Mouse (Mus musculus): ENCODE data around the gene Hoxa7.

Hoxa7 gene

DNA sequence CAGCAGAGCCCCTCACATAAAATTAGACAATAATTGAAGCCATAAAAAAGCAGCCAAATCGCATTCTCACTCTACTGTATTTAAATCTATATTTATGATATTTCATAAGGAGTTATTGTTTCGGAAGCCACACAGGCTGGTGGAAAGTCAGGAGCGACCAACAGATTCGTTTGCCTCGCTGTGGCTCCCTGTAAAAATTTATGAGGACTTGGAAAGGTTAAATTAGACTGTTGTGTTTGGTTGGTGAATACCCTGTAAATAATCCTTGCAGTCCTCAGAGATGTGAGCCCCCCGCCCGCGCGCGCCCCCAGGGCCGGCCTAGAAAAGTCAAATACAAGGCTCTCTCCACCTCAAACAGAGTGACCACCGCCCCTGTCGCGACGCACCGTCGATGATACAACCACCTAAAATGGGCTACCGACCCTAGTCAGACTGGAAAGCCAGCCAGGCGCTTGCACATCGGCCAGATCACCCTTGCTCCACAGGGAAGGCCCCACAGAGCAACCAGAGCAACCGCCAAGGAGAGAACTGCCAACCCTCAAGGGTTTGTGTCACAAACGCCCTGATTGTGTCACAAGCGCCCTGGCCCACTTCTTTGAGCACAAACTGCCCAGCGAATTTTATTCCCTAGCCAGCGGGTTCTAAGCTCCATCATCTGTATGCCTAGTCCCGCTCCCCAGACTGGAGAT is 5.1 kb upstream of the Hoxa7 start:
- no peak for DNase-seq (ENCODE audit: extremely low spot score, low read depth, low spot score)

DNA sequence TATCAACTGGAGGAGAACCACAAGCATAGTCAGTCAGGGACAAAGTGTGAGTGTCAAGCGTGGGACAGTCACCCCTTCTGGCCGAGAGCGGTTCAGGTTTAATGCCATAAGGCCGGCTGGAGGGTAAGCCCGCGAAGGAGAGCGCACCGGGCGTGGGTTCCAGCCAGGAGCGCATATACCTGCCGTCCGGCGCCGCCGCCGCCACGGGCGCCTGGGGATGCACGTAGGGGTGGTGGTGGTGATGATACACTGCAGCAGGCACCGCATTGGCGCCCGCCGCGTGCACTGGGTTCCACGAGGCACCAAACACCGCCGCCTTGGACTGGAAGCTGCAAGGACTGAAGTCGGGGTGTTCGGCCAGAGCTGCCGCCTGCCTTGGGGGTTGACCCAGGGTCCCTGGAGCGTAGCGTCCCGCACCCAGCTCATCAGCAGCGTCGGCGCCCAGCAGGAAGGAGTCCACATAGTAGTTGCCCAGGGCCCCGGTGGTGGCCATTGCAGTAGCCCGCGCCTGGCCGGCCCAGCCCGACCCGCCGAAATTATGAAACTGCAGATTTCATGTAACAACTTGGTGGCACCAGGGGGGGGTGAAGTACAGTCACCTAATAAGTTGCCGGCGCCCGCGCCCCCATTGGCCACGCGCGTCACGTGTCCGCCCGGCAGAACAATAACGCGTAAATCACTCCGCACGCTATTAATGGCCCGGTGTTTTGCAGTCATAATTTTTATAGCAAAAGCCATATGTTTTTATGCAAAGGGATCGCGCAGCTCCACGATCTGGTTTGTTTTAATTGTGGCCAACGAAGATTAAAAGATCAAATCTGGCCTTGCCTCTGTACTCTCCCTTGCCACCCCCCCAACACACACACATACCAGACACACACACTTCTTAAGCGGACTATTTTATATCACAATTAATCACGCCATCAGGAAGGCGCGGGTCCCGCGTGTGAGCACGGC is 4.2 kb upstream of the Hoxa7 start:
- no peak for DNase-seq (ENCODE audit: extremely low spot score, low read depth, low spot score)

DNA sequence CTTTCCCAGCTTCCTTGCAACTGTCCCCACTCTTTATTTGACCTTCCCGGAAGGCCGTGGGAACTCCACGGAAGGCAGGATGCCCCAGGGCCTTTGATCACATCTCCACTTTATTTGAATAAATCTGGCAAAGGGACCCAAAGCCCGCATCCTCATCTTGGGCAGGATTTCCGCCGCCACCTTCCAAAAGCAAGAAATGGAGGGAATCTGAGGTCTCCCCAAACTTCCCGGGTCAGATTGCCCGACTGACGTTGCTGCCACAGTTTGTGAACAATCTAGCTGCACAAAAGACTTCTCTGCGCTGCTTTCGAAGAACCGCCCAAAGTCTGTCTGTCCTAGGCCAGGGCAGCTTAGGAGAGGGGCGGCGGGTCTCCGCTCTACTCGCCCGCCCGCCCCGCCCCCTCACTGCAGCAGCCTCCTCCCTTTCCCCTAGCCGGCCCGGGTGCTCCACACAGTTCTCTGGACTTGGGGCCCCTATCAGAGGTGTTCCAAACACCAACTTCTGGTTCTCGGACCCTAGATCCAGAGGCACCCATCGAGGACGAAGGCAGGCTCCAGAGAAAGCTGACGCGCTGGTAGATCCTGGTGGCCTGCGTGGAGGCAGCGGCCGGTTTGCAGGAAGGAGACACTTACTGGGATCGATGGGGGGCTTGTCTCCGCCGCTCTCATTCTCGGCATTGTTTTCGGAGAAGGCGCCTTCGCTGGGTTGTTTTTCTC is 3.4 kb upstream of the Hoxa7 start:
- DNase-seq (ENCODE audit: extremely low spot score, low read depth, low spot score) = no peak

DNA sequence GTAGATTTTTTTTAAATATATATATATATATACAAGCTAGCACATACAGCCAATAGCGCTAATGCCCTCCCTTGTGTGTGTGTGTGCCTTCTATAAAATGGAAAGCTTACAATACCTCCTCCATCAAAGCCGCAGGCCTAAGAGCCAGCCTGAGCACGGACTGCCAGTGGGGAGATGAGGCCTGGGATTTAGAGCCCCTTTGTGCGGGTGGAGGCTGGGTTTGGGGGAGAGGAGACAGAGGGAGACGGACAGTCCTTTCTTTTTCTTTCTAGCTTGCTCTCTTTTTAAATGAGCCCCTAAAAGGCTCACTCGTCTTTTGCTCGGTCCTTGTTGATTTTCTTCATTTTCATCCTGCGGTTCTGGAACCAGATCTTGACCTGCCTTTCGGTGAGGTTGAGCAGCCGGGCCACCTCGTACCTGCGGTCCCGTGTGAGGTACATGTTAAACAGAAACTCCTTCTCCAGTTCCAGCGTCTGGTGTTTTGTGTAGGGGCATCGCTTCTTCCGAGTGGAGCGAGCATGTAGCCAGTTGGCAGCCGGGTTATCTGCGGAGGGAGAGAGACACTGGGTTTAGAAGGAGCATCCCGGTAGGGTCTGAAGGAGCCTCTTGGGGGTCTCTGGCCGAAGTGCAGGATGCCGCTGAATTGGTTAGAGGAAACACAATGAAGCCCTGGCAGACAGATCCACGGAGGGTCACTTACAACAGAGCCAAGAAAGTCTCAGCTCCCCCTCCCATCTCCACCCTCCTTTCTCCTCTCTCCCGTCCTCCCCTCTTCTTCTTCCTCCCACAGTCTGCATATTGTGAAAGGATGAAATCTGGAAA is 2.5 kb upstream of the Hoxa7 start:
- no peak for DNase-seq (ENCODE audit: extremely low spot score, low read depth, low spot score)

DNA sequence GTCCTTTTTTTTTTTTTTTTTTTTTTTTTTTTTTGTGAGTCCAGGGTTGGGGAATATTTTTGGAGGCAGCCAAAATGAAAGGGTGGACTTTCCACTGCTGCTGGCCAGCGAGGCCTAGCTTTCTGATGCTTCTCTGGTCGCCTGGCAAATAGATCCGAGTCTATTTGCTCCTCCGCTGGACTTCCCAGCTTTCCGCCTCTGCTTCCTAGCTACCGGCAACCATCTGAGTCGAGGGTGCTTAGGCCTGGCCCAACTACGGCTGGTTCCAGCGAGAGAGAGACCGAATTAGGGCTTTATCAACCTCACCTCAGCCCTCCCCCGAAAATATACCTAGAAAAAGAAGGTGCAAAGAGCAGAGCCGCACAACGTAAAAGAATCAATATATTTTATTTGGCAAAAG is 1.1 kb upstream of the Hoxa7 start:
- no peak for DNase-seq (ENCODE audit: extremely low spot score, low read depth, low spot score)

DNA sequence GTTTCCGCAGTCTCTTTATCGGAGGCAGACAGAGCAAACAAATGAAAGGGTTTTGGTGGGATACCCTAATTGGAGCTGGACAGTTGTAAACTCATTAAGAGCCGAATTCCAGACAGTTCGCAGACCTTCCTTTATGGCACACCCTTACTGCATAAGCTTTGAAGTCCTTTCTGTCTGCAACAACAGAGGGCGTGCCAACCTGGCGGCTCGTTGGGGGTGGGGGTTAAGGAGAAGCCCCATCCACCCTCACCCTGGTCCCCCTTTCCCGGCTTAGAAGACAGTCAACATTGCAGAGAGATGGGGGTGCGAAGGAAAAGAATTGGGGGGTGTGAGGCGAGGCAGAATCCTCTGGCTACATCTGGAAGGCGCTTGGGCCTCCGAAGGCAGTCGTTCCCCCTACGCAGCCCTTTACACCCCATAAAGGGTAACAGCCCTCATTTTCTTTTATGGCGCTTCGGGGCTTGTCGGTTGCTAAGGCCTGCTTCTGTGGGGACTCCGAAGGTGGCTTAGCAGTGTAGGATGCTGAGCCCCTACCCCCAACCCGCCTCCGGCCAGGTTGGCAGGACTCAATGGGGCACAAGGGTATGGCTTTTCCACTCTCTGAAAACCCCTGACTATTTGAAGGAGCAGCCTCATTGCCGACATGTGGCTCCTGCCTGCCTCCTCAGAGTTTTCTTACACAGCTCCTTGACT is 485 bp upstream of the Hoxa7 start:
- DNase-seq (ENCODE audit: extremely low spot score, low read depth, low spot score) = no peak

DNA sequence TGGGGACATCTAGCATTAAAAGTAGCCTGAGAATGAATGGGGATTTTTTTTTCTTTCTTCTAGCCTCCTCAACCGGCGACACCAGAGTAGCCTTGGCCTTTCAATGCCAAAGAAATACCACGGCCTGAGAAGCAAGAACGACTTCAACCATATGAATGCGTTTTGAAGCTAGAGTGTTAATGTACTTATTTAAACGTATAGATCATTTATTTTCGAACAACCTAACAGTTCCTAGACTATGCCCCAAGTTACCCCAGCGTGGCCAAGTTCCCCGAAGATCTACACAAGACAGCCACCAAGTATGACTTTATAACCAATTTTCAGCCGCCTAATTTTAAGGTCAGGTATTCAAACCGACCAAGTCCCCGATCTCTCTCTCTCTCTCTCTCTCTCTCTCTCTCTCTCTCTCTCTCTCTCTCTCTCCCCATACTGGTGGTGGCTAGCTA is 766 bp downstream of the Hoxa7 start:
- no peak for DNase-seq (ENCODE audit: extremely low spot score, low read depth, low spot score)

DNA sequence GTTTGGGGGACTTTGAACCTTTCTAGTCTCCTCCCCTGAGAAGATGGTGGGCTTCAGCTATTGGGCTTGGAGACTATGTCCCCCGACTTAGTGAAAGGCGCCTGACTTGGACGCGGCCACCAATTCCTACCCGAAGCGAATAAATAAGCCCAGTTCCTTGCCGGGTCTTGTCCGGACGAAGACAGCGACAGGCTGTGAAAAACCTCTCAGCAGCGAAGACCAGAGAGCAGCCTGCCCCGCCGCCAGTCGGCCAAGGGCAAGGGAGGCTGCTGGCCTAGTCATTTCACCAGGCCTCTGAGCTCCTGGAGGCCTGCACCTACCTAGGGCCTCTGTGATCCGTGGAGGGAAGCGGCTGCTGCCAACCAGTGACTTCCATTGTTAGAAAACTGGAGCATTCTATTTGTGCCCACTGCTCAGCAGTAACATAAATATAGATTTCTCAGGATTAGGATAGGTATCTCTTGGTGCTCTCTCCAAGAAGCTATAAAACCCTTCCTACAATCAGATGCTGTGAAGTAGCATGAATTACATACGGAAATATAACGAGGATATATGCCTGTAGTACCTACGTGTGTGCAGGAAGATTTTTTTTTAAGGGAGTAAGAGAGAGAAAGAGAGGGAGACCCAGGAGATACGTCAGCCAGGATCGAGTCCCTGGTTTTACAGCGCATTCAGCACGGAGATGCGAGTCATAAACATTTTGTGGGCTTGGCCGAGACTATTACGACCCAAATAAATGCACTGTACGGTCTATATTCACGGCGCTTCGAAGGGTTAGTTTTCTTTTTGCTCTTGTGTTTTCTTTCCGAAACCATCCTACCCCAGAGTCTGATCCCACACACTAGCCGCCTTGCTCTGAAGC is 1.4 kb downstream of the Hoxa7 start:
- no peak for DNase-seq (ENCODE audit: extremely low spot score, low read depth, low spot score)

DNA sequence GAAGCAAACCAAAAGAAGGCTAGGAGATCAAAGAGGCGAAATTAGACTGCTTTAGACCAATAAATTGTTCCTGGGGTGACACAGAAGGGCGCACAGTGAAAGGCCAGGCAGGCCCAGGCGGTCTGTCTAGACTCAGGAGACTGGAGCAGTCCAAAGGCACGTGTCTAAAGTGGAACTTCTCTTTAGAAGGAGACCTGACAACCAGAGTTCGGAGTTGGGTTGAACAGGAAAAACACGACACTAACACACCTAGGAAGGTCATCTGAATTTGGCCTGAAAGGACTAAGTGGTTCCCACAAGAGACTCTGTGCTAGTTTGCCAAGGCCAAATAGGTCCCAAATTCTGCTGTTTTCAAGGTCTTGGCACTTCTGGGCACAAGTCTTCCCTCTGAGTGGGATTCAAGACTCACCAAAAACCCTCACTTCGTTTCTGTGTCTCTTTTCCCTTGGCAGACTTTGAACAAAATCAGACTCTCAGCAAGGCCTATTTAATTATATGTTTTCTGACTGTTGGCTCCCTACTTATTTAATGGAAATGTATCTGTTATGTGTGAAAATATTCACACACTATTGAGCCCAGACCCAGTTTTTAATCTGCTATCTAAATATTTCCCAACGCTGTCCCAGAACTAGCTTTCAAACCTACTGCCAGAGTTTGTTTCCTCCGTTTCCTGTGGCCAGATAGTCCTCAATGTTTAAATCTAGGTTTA is 2.3 kb downstream of the Hoxa7 start:
- DNase-seq (ENCODE audit: extremely low spot score, low read depth, low spot score) = no peak

DNA sequence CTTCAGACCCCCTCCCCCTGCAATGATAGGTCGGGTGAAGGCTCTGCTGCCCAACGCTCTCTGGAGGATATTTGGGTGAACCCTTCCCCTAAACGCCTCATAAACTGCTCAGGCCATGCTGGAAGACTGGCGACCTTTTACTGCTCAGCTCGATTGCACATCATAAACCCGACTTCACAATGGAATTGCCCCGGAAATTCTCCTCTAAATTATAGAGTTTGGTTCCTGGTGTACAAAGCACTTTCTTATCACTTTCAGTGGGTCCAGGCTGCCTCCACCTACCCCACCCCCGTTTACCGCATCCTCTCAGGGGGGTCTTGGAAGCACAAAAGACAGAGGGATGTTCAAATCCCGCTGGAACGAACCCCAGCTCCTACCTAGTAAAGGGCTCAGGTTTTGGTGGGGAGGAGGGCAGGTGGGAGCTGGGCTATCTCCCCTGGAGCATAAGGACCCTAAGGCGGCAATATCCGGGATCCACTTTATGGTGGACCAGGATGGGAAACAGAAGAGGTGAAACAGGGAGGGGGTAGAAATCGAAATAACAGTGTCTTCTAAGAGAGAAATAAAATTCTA is 2.9 kb downstream of the Hoxa7 start:
- no peak for DNase-seq (ENCODE audit: extremely low spot score, low read depth, low spot score)

DNA sequence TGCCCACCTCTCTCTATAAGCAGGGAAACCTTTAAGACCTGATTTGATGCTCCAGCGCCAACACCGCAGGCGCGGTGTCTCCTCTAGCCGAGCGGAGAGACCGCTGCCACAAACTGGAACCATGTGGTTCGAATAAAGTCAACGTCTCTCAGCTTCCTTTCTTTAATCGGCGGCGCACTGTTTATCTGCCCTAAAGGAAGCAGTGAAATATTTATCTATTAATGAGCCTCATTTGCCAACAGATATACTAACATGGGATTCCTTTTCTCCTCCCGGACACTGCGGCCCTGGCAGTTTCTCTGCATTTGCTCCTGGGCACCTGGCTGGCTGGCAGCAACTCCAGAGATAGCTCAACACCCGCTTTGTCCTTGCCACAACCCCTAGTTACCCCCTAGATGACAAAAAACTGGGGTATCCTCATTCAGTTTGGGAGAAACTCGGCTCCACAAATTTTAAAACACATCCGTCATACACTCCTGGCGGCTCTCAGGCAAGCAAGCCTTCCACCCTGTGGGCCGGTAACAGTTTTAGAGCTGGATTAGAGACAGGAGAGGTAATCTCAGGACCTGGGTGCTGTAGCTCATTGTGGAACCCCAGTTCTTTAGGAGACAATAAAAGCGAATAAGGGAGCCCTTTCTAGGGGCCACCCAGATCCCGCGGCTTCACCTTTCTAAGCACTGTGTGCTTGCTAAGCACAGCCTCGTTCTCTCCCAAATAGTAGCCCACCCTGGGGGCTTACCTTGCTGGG is 3.6 kb downstream of the Hoxa7 start:
- DNase-seq (ENCODE audit: extremely low spot score, low read depth, low spot score) = no peak

DNA sequence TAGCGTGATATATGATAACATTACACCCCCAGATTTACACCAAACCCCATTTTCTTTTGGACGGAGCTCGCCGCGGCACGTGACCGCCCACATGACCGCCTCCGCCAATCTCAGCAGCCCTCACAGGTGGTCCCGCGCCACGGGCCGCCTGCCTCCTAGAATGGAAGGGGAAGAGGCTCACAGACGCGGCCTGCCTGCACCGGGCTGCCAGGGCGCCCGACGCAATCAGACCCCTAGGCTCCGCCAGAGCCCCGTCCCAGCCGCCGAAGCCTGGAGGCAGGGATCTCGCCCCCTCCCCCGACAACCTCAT is 4.2 kb downstream of the Hoxa7 start:
- no peak for DNase-seq (ENCODE audit: extremely low spot score, low read depth, low spot score)

DNA sequence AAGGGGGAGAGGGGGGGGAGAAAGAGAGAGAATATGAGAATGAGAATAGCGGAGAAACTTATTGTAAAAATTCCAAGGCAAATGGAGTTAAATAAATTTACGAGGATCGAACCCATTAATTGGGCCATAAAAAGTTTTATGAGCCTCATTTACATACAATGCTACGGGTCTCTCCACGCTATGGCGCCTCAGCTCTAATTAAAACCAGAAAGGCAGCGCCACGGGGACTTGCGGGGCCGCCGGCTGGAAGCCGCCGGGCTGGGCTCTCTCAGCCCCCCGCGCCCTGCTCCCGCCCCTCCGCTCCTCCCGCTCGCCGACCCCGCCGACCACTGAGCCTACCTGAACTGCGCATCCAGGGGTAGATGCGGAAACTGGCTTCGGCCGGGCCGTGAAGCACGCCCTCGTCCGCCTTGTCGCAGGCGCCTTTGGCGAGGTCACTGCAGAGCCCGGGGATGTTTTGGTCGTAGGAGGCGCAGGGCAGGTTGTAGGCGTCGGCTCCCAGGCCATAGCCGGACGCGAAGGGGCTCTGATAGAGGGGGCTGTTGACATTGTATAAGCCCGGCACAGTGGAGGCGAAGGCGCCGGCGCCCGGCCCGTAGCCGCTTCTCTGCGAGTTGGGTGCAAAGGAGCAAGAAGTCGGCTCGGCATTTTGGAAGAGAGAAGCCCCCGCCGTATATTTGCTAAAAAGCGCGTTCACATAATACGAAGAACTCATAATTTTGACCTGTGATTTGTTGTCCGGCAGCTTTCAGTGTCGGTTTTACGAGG is 4.8 kb downstream of the Hoxa7 start:
- DNase-seq (ENCODE audit: extremely low spot score, low read depth, low spot score) = no peak

DNA sequence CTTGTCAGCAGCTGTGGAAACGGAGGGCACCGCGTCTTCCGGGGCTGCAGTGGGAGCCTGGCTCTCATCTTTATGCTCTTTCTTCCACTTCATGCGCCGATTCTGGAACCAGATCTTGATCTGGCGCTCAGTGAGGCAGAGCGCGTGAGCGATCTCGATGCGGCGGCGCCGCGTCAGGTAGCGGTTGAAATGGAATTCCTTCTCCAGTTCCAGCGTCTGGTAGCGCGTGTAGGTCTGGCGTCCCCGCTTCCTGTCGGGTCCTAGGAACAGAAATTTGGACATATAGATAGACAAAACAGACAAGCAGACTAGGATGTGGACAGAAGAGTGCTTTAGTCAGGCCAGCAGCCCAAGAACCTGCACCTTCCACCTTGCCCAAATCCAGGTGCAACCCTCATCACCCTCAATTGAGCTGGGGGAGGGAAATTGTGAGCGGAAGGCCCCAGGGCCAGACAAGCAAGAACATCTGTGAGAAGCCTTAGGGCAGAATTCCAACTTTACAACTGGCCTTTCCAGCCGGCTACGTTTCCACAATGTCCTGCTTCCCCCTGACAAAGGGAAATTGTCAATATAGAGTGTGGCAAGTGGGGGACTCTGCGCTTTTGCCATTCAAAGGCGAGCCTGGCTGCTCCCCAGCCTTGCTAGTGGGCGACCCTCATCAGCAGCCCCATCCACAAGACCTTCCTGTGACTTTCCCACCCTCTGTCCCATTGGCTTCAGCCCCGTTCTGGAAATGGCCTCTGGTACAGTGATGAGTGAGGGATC is 5.7 kb downstream of the Hoxa7 start:
- DNase-seq (ENCODE audit: extremely low spot score, low read depth, low spot score) = no peak

DNA sequence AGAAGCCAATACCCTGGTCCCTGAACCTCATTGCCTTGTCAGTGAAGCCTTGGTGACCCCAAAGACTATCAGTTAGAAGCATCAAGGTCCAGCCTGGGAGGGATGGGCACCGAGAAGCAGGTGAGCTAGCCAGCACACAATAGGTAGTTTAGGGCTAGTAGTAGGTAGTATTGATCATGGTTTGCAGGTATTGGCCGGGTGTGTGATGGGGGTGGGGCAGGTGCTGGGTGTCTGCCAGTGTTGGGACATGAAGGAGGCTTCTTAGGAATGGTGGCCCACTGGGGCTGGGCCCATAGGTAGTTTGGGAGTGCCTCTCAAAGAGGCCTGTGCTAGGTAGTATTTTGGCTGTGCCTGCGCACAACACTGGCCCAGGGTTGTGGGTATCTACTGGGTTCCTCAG is 6.6 kb downstream of the Hoxa7 start:
- no peak for DNase-seq (ENCODE audit: extremely low spot score, low read depth, low spot score)

DNA sequence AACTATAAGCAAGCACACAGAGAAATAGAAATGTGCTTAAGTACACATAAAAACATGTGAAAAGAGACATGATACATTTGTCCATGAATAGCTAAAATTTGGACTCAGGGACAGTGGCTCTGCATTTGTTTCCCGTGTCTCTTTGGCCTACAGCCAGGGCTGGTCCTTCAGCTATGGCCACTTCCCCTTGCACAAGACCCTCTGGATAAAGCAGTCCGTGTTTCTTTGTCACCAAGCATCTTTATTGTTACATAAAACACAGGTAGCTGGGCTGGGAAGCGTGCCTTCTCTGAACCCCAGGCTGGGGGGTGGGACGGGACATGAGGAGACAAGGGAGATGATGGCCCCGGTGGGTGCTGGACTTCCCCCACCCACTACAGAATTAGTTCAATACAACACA is 7.4 kb downstream of the Hoxa7 start:
- no peak for DNase-seq (ENCODE audit: extremely low spot score, low read depth, low spot score)
